Mouse (Mus musculus): ENCODE results near the gene Fgf18. TPM values are rescaled to one million over a fixed set of nuclear protein-coding genes. Genes with fewer than 3 reads are reported as not detected.

Fgf18 gene
- polyA plus RNA-seq, 1 experiment from 2014 or later, result 2.6 TPM

DNA sequence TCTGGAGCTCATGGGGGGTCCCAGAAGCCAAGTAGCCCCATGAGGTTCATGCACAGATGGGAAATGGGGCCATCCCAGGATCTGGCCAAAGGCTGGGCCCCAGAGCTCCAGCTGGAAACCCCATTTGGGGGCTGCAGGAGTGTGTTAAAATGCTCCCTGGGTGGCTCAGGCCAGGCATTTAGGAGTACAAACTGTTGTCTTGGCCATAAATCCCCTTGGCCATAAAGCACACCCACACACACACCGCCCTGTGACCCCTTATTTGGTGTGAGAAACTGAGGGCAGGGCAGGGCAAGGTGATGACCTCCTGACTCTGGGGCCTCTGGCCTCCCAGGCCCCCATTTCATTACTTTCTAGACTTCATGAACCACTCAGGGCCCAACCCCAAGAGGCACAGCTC is 61.2 kb downstream of the Fgf18 start:
- Histone ChIP-seq H3K4me1 (replicated peaks) (no peaks in the 10 kb centered on the region), H3K9ac (no peak overlapping the region), H3K4me2 (no peak overlapping the region), H3K27me3 (replicated peaks) (peaks cover 8% of the 10 kb centered on the region), H3K36me3 (no peaks in the 10 kb centered on the region), H3K9me3 (replicated peaks) (no peaks in the 10 kb centered on the region), H3K27ac (ENCODE audit: poor library complexity, severe bottlenecking) (no peak overlapping the region), H3K4me3 (no peak overlapping the region)
- ATAC-seq (ENCODE audit: insufficient number of reproducible peaks, low FRiP score), result no peak
- 85% methylated on average over 1 of the region's 1 CpGs for WGBS

GRCm38 (mm10) chr11:33085514-33085913 is 61.7 kb downstream of the Fgf18 start:
- no peaks in the 10 kb centered on the region for H3K4me1 ChIP-seq (replicated peaks)
- no peak overlapping the region for H3K4me3 ChIP-seq
- H3K9ac ChIP-seq, result no peak overlapping the region
- ATAC-seq (ENCODE audit: insufficient number of reproducible peaks, low FRiP score), result no peak
- 72% methylated on average over 4 of the region's 4 CpGs for WGBS
- H3K4me2 ChIP-seq, result no peak overlapping the region
- no peaks in the 10 kb centered on the region for H3K9me3 ChIP-seq (replicated peaks)
- H3K27me3 ChIP-seq (replicated peaks), result peaks cover 9% of the 10 kb centered on the region
- no peaks in the 10 kb centered on the region for H3K36me3 ChIP-seq
- no peak overlapping the region for H3K27ac ChIP-seq (ENCODE audit: poor library complexity, severe bottlenecking)

DNA sequence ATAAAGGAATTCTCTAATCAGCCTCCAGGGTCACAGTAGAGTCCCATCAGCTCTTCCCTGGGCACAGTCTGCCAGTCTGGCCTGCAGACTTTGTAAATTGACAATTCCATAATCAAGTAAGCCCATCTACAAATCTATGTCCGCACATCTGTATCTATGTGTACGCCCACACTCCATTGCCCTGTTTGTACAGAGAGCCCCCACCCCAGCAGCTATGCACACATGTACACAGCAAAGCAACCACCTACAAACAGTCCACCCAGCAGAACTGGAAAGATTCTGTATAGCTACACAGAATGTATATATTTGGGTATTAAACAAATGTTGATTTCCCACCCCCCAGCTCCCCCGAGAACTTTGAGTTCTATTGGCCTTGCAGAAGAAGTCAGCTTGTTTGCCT is 62.1 kb downstream of the Fgf18 start:
- H3K27me3 ChIP-seq (replicated peaks), result peaks cover 9% of the 10 kb centered on the region
- no peak overlapping the region for H3K27ac ChIP-seq (ENCODE audit: poor library complexity, severe bottlenecking)
- H3K9ac ChIP-seq, result no peak overlapping the region
- H3K4me1 ChIP-seq (replicated peaks), result no peaks in the 10 kb centered on the region
- no peak for ATAC-seq (ENCODE audit: insufficient number of reproducible peaks, low FRiP score)
- no peaks in the 10 kb centered on the region for H3K9me3 ChIP-seq (replicated peaks)
- WGBS, result 86% methylated on average over 3 of the region's 3 CpGs
- H3K36me3 ChIP-seq, result no peaks in the 10 kb centered on the region
- H3K4me2 ChIP-seq, result no peak overlapping the region
- no peak overlapping the region for H3K4me3 ChIP-seq

- Histone ChIP-seq H3K27me3 (replicated peaks) (peaks cover 16% of the 10 kb centered on the region), H3K4me2 (no peak overlapping the region), H3K9me3 (replicated peaks) (no peaks in the 10 kb centered on the region), H3K9ac (no peak overlapping the region), H3K27ac (ENCODE audit: poor library complexity, severe bottlenecking) (no peak overlapping the region), H3K4me1 (replicated peaks) (no peaks in the 10 kb centered on the region), H3K4me3 (no peak overlapping the region), H3K36me3 (no peaks in the 10 kb centered on the region)
- 90% methylated on average over 2 of the region's 2 CpGs for WGBS
- ATAC-seq (ENCODE audit: insufficient number of reproducible peaks, low FRiP score), result no peak
Observed at GRCm38 (mm10) chr11:33084041-33084440, 63.2 kb downstream of the Fgf18 start.

DNA sequence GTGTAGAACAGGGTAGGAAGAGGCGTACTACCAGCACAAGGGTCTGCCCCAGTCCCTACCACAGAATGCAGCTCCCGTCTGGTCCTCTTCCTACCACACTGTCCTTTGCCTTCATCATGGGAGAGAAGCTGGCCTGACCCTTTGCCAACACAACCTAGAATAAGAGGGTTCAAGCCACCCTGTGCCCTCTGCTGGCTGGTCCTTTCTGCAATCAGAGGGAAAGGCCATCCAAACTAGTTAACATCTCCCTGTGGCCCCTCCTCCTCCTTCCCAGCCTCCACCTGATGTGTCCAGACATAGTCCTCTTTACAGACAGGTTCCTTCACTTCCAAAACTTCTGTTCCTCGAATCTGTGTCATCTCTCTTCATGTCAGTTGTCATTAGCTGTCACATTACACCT is 66.0 kb downstream of the Fgf18 start:
- 75% methylated on average over 3 of the region's 3 CpGs for WGBS
- H3K4me1 ChIP-seq (replicated peaks), result 0 out of 2 replicates have a peak, but pooled peaks cover 8% of the 10 kb centered on the region
- H3K27ac ChIP-seq (ENCODE audit: poor library complexity, severe bottlenecking), result no peak overlapping the region
- no peak overlapping the region for H3K4me3 ChIP-seq
- ATAC-seq (ENCODE audit: insufficient number of reproducible peaks, low FRiP score), result no peak
- H3K27me3 ChIP-seq (replicated peaks), result peaks cover 37% of the 10 kb centered on the region
- H3K4me2 ChIP-seq, result no peak overlapping the region
- no peaks in the 10 kb centered on the region for H3K36me3 ChIP-seq
- H3K9ac ChIP-seq, result no peak overlapping the region
- H3K9me3 ChIP-seq (replicated peaks), result no peaks in the 10 kb centered on the region

DNA sequence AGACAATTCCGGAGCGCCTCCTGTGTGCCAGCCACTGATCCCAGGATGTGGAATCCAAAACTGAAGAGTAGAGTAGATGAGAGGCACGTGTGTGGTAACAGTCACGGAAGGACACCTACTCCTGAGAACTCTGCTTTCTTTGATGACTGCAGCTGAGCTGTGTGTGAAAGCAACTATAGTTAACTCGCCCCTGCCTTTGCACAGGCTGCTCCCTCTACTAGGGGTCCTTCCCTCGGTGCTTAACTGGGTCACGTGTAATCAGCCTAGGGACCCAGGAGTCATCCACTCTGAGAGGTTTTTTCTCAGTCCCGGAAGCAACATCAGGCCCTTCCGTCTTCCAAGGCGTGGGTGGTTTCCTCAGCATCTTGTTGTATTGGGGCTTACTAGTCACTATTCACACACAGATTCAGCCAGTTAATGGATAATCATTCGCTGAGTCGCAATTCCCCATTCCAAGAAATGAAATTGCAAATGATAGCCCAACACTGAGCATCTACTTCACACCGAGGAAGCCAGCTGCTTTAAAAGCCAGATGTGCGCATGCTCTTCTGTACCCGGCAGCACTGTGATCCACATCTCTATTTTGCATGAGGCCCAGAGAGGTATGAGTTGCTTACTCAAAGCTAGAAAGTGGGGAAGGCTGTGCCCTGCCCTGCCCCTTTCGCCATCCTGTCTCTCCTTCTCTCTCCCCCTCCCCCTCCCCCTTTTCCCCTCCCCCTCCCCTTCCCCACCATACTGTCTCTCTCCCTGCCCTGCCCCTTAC is 67.0 kb downstream of the Fgf18 start:
- Histone ChIP-seq H3K9ac (no peak overlapping the region), H3K36me3 (no peaks in the 10 kb centered on the region), H3K4me1 (replicated peaks) (0 out of 2 replicates have a peak, but pooled peaks cover 10% of the 10 kb centered on the region), H3K9me3 (replicated peaks) (no peaks in the 10 kb centered on the region), H3K4me2 (no peak overlapping the region), H3K4me3 (no peak overlapping the region), H3K27ac (ENCODE audit: poor library complexity, severe bottlenecking) (no peak overlapping the region), H3K27me3 (replicated peaks) (peaks cover 34% of the 10 kb centered on the region)
- no peak for ATAC-seq (ENCODE audit: insufficient number of reproducible peaks, low FRiP score)
- 47% methylated on average over 16 of the region's 16 CpGs for WGBS

DNA sequence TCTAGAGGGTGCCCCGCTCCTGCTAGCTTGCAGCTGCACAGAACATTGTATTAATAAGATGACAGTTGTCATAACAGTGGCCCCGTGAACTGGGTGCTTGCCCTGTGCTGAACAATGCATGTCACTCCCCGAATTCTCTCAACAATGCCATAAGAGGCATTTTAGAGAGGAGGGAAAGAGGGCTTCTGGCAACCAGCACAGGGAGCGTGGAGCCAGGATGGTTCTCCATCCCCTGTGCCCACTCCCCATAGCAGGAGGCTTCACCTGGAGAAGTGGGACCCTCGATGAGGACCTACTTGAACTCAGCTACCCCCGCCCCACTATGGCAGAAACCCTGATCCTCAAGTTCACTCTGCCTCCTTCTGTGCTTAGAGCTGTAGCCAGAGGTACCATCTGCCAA is 67.8 kb downstream of the Fgf18 start:
- no peaks in the 10 kb centered on the region for H3K9me3 ChIP-seq (replicated peaks)
- no peaks in the 10 kb centered on the region for H3K36me3 ChIP-seq
- peaks cover 34% of the 10 kb centered on the region for H3K27me3 ChIP-seq (replicated peaks)
- no peak overlapping the region for H3K9ac ChIP-seq
- 0 out of 2 replicates have a peak, but pooled peaks cover 11% of the 10 kb centered on the region for H3K4me1 ChIP-seq (replicated peaks)
- no peak overlapping the region for H3K4me2 ChIP-seq
- ATAC-seq (ENCODE audit: insufficient number of reproducible peaks, low FRiP score), result no peak
- WGBS, result 57% methylated on average over 6 of the region's 6 CpGs
- no peak overlapping the region for H3K27ac ChIP-seq (ENCODE audit: poor library complexity, severe bottlenecking)
- no peak overlapping the region for H3K4me3 ChIP-seq

DNA sequence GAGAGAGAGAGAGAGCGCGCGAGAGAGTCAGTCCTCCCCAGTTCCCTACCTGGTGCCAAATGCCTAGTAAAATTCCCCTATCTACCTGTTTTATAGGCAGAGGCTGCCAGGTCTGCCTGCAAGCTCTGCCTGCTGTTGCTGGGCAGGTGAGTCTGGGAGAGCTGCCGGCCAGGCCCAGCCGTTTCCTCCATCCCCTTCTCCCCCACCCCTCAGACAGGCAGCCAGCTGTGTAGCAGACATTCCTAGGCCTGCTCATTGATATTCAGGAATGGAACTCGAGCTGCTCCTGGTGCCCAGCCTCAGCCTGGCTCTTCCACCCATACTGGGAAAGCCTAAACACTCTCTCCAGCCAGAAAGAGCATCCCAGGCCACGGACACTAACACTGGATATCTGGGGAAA is 69.2 kb downstream of the Fgf18 start:
- H3K4me2 ChIP-seq, result no peak overlapping the region
- WGBS, result 30% methylated on average over 7 of the region's 7 CpGs
- 0 out of 2 replicates have a peak, but pooled peaks cover 11% of the 10 kb centered on the region for H3K4me1 ChIP-seq (replicated peaks)
- H3K27ac ChIP-seq (ENCODE audit: poor library complexity, severe bottlenecking), result no peak overlapping the region
- ATAC-seq (ENCODE audit: insufficient number of reproducible peaks, low FRiP score), result no peak
- H3K9ac ChIP-seq, result no peak overlapping the region
- no peaks in the 10 kb centered on the region for H3K9me3 ChIP-seq (replicated peaks)
- H3K27me3 ChIP-seq (replicated peaks), result peaks cover 40% of the 10 kb centered on the region
- H3K4me3 ChIP-seq, result no peak overlapping the region
- no peaks in the 10 kb centered on the region for H3K36me3 ChIP-seq

DNA sequence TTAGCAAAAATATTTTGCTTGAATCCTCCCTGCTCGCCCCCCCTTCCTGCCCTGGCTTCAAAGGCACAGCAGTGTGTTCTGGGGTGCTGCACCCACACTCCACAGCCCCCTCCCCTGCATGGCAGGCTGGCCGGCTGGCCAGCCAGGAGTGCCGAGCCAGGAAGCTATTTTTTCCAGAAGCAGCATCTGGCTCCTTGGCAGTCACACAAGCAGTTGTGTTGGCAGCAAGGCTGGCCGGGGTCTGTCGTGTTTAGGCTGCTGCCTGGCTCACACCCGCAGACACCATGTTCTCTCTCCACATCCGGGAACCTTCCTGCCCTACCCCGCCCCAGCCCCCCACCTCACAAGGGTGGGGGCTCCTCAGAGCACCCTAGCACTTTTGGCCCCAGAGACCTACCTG is 71.9 kb downstream of the Fgf18 start:
- Histone ChIP-seq H3K4me1 (replicated peaks) (0 out of 2 replicates have a peak, but pooled peaks cover 11% of the 10 kb centered on the region), H3K36me3 (no peaks in the 10 kb centered on the region), H3K27ac (ENCODE audit: poor library complexity, severe bottlenecking) (no peak overlapping the region), H3K9ac (no peak overlapping the region), H3K4me3 (no peak overlapping the region), H3K9me3 (replicated peaks) (no peaks in the 10 kb centered on the region), H3K4me2 (no peak overlapping the region), H3K27me3 (replicated peaks) (peaks cover 35% of the 10 kb centered on the region)
- no peak for ATAC-seq (ENCODE audit: insufficient number of reproducible peaks, low FRiP score)
- WGBS, result 55% methylated on average over 8 of the region's 8 CpGs

DNA sequence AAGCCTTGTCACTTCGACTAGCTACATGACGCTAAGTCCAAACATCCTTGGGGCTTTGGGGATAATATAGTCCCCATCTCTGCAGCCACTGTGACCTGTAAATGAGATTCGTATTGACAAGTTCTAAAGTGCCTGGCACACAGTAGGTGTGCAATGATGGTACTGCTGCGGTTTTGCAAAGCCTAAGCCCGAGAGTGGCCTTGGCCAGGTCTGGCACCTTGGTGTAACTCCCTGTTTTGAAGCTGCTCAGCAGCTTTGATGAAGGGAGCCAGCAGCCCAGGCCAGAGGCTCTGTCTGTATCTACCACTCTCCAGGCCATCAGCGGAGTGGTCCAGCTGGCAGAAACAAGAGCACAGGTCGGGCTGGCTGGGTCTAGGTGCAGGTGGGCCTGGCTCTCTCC is 72.7 kb downstream of the Fgf18 start:
- Histone ChIP-seq H3K36me3 (no peaks in the 10 kb centered on the region), H3K27me3 (replicated peaks) (peaks cover 31% of the 10 kb centered on the region), H3K4me2 (no peak overlapping the region), H3K9ac (no peak overlapping the region), H3K4me3 (no peak overlapping the region), H3K27ac (ENCODE audit: poor library complexity, severe bottlenecking) (no peak overlapping the region), H3K9me3 (replicated peaks) (no peaks in the 10 kb centered on the region), H3K4me1 (replicated peaks) (0 out of 2 replicates have a peak, but pooled peaks cover 11% of the 10 kb centered on the region)
- 54% methylated on average over 7 of the region's 7 CpGs for WGBS
- no peak for ATAC-seq (ENCODE audit: insufficient number of reproducible peaks, low FRiP score)

DNA sequence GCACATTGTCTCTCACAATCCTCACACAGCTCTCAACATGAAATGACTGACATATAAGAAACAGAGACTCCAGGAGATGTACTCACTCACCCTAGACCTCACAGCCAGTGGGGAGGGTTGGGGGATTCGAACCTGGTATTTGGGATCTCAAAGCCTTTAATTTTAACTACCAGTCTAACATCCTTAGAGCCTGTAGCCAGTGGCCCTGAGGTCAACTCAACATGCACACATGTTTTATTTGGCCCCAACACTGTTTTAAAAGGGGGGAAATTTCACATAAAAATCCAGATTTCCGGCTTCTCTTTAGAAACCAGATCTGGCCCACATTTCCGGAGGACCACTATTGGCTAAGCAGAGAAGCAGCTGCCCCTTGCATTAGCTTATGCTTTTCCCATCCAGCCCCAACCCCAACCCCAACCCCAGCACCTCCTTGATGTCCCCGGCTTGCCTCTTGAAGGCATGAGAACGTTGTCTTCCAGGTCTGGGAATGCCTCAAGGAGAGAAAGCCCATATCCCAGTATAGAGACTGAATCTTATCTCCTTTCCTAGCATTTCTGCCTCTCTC is 75.8 kb downstream of the Fgf18 start:
- WGBS, result 75% methylated on average over 5 of the region's 5 CpGs
- ATAC-seq (ENCODE audit: insufficient number of reproducible peaks, low FRiP score), result no peak
- Histone ChIP-seq H3K9me3 (replicated peaks) (no peaks in the 10 kb centered on the region), H3K27ac (ENCODE audit: poor library complexity, severe bottlenecking) (no peak overlapping the region), H3K27me3 (replicated peaks) (peaks cover 10% of the 10 kb centered on the region), H3K36me3 (no peaks in the 10 kb centered on the region), H3K4me3 (no peak overlapping the region), H3K9ac (no peak overlapping the region), H3K4me2 (no peak overlapping the region), H3K4me1 (replicated peaks) (0 out of 2 replicates have a peak, but pooled peaks cover 3% of the 10 kb centered on the region)

Measured in heart, embryonic 12.5 days (tissue).